Mouse (Mus musculus) CD4-positive helper T cell, adult 2 months (primary cell): ENCODE data around the gene Sdk2.

Experiments
- DNase-seq: peaks from one replicate; pipeline ENCODE4 v3.0.0-alpha.2; 2012; ENCODE audit warnings: low read depth, missing footprints, low spot score

The Sdk2 gene

DNA sequence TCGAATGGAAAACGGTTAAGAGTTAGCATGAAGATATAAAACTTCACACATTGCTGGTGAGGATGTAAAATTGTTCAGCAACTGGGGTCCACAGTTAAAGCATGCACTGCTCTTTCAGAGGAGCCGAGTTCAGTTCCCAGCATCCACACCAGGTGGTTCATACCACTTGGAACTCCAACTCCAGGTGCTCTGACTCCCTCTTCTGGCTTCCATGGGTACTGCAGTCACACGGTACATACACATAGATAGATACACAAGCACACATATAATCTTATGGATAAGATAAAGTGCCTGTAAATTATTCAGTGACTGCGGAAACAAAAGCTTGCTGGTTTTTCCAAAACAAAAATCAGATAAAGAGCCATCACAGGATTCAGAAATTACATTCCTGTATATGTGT is 19.9 kb downstream of the Sdk2 start:
- no peak for DNase-seq

DNA sequence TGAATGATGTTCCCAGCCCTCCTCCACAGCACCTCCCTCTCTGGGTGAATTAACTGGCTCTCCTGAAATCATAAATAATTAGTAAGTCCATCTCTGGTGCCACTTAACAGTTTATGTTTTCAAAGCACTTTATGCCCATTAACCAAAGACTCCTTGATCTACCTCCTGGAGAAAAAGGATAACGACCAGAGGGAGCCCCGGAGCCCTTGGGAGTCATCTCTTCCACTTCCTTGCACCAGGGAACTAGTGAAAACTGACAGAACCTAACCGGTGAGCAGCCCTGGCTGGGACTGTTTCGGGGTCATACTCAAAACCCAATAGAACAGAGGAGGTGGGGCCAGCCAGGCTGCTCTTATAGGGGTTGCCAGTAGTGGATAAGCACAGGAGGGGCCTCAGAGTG is 22.5 kb downstream of the Sdk2 start:
- DNase-seq = no peak

DNA sequence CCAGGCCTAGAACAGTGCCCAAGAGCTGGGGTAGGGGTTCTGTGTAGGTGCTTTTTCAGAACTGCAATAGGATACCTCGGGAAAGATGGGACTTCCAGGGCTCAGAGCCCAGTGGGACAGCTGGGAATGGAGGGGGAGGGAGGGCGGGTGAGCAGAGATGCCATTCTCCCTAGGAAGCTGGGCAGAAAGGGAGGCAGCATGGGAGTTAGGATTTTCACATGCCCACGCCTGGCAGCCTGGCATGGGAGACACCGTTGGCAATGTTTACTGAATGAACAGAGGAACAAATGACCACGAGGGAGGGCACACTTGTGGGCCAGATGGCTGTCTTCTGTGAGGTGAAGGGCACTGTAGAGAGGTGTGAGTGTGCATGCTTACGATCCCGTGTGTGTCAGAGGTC is 23.3 kb downstream of the Sdk2 start:
- DNase-seq = no peak

DNA sequence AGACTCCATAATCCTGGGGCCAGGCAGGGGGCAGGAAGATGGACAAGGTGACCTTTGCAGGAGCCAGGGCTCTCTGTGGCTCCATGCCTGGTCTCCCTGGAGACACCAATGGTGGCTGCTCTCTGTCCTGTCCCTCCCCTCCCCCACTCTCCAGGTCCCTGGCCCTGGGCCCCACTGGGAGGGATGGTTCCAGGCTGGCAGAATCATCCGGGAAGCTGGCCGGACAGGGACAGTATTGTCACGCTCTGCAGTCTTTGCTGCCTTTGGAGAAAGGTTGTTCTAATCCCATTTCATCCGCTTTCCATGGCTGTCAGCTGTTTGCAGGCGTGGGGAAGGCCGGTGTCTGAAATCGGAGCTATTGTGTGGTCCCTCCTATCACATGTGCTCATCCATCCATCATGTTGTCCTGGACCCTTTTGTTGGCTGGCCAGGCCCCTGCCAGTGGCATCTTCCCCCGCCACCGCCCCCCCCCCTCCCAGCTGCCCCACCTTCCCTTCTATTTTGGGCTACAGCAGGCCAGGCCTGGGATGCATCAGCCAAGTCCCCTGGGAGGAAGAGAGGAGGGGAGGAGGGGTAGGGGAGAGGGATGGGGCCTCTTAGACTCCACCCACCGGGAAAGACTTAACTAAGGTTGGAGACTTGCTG is 26.3 kb downstream of the Sdk2 start:
- no peak for DNase-seq

DNA sequence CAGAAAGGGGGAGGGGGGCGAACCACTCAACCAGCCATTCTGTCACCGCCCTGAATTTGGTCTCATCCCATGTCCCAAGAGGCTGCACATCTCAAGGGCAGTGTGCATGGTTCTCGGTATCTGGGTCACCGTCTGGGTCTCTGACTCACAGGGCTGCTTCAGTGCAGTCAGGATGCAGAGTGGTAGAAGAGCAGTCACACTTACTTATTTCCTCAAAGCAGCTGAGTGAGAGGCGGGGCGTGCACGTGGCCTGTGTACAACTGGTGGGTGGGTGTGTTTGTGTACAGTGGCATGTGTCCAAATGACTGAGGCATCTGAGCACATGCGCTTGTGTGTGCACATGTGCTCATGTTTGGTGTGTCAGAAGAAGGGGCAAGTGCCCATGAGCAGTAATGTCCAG is 28.8 kb downstream of the Sdk2 start:
- no peak for DNase-seq

DNA sequence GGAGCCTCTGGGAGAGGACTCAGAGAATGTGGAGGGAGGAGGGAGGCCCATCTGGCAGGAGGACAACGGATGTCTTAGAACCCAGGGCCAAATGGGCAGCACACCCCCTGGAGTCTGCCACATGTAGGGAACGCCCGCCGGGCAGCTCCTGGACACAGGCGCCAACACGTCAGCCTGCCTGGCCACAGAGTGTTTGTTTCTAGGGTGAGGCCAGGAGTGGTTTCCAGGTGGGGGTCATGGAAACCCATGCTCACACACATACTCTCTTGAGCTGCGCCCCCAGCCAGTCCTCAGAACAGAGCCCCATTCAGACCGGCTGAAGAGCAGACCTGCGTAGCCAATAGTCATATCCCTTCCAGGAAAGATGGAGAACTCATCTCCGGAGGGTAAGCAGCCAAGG is 35.4 kb downstream of the Sdk2 start:
- DNase-seq = no peak

DNA sequence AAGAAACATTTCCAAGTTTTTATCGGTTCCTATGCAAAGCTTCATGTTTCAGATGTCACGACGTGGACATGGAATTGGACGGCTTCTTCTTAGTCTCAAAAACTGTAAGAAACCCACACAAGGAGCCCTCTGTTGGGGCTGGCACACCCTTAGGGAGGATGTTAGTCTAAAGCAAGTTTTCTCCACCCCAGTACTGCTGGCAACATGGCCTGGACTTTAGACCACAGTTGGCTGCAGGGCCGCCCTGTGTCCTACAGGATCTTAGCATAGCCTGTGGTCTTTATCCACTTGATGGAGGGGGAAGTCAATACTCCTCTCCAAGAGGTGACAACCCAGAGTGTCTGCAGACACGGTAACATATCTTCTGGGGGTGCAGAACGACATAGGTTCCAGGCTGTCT is 36.6 kb downstream of the Sdk2 start:
- no peak for DNase-seq

DNA sequence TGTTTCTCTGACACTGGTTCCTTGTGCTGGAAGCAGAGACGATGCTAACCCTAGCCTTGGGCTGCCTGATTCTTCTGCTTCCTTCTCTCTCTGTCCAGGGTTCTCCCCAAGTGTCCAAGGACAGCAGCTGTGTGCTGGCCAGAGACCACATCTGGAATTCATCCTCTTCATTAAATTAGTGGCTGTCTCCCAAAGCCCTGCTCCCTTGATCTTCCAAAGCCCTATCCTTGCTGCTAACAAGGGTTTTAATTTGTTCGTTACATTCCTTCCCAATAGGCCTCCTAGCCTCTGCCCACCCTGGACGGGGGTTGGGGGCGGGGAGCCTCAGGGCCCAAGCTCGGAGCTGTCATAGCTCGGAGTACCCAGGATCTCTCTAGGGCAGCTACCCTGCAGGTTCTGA is 38.3 kb downstream of the Sdk2 start:
- no peak for DNase-seq

DNA sequence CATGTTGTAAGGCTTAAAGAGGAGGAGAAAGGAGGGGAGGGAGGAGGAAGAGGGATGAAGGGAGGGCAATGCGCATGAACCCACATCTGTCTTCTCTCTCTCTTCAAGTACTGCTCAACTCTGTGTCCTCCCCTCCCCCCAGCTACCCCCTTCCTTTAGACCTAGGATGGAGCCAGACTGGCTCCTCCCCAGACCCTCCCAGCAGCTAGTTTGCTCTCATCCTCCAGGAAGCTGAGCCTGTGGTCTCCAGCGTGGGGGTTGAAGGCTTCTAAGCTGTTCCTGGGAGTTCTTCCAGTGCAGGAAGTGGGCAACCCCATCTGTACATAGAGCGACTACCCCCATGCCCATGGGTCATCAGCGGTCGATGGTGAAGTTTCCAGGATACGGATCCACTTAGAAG is 38.8 kb downstream of the Sdk2 start:
- no peak for DNase-seq

DNA sequence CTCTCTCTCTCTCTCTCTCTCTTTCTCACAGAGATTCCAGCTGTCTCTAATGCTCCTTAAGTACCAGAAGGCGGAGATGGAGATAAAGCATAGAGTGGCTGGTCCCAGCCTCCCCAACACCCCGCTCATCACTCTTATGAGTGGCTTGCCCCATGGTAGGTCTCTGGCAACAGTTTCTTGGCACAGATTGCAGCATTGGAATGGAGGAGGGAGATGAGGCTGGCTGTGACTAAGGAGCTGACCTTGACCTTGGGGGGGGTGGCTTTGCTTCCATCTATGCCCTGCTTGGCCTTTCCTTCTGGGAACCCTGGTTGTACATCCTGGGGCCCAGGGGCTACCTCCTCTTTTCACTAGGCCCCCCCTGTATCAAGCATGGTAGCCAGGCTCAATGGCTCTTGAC is 41.8 kb downstream of the Sdk2 start:
- DNase-seq = no peak

DNA sequence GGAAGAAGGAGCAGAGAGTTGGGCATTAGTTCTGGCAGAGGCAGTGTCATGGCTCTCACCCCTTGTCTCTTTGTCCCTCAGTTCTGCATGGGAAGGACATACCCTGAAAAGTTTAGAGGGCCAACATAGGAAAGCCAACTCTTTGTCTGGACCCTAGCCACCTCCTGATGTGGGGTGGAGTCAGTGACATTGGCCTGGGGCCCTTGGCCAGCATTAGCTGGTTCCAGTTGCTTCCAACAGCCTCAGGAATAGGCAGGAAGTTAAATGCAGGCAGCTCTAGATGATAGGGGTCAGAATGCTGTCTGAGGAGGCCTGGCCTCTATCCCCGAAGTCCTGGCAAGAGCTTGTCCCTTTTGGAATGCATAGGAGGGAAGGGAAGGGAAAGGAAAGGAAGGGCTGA is 42.9 kb downstream of the Sdk2 start:
- no peak for DNase-seq

DNA sequence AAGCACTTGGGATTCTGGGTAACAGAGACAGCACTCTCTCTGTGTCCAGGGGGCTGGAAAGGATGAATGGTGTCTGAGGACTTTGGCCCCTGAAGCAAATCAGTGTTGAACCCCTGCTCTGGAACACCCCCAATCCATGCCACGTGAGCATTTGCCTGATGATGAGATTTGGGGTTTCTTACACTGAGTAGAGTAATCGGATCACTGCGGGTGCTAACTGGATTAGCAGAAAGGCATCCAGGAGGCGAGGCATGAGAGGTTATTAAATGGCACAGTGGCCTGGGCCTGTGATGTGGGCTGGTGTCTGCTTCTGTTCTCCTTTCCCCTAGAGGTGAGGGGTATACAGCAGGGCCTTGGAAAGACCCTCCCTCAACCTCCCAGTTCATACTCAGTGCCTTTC is 44.7 kb downstream of the Sdk2 start:
- no peak for DNase-seq

DNA sequence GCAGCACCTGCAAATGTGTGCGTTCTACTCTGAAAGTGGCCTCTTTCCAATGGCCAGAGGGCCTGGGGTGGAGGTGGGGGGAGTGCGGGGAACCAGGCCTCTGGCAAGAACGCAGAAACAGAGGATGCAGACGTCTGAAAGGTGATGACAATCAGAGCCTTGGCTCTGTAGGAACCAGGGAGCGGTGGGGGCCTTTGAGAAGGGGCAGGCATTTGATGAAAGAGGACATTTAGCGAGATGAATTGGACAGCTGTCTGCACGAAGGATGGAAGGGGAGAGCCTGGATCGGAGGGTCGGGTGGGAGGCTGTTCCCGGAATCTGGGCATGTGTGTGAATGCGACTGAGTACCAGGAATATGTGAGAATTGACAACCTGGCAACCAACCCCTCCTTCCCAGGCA is 47.8 kb downstream of the Sdk2 start:
- DNase-seq = no peak

DNA sequence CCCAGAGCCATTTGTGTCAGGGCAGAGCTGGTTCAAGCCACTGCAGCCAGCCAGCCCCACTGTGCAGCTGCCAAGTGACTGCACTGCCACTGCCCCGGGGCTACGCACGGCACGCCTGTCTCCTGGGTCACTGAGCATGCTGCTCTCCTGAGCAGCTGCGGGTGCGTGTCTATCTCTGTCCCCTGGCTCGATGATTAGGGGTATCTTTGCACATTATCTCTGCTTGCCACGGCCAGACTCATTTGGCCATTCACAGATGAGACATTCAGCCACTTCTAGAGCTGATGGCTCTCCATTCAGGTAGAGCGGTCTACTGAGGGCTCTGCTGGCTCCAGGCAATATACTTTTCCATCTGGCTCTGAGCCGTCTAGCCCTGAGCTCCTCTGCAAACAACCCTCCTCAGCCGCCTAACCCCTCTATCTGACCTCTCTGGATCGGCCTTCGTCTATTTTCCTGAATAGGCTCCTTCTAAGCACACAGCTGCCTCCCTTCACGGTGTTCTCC is 49.9 kb downstream of the Sdk2 start:
- no peak for DNase-seq

DNA sequence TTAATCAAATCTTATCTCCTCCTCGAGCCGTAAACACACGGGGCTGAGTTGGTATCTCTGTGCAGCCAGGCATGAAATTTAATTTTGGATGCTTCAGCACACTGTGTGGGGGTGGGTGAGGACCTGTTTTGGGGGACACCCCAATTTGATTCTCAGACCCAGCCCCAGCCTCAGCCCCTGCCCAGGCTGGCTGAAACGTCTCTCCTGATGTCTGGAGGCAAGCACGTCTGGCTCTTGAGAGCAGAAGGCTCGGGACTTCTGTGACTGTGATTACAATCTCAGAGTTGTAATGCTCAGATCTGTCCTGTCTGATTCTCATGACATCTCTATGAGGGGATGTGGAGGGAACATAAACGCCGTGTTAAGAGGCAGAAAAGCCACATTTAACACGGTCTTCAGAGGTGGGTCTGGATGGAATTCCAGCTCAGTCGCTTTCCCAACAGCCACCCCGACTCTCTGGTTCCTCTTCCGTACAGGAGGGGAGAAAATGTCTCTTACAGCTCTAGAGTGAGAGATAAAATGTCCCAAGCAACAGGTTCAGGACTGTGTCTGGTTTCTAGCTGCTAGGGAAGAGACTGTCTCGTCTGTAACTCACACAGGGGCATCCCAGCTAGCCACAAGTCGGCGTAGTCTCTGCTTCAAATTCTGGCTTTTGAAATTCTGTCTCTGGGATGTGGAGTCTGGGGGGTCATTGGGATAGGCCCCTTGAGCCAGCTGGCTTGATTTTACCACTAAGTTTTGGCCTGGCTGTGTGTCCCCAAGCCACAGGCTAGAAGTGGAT is 50.5 kb downstream of the Sdk2 start:
- no peak for DNase-seq

DNA sequence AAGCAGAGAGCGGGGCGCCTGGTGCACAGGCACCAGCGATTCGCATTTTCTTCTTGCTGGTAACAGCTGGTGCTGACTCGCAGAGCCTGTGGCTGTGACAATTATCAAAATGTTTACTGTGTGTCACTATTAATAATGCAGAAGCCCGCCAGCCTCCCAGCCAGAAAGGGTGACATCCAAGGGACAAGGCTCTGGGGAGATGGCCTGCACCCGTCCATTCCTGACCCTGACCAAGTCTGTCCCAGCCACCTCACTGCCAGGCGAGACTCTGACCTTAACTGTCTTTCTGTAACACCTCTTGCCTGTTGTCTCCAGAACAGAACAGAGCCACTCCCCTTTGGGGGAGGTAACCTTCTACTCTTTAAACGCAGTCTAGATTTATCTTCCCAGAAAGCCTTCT is 55.3 kb downstream of the Sdk2 start:
- no peak for DNase-seq

DNA sequence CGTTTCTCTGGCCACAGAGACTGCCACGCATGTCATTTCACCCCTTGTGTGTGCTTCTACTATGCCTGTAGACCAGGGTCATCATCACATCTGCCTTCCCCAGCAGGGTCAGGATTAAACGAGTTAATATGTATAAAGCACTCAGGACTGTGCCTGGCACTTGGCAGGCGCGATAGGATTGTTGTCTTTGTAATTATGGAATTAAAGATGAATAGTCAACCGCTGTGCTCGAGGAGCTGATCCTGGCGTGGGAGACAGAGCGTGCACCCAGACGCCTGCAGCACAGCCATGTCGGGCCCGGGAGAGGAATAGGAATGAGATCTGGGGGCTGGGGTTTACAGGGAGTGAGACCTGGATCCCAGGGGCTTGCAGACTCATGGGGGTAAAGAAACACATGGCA is 61.0 kb downstream of the Sdk2 start:
- no peak for DNase-seq

DNA sequence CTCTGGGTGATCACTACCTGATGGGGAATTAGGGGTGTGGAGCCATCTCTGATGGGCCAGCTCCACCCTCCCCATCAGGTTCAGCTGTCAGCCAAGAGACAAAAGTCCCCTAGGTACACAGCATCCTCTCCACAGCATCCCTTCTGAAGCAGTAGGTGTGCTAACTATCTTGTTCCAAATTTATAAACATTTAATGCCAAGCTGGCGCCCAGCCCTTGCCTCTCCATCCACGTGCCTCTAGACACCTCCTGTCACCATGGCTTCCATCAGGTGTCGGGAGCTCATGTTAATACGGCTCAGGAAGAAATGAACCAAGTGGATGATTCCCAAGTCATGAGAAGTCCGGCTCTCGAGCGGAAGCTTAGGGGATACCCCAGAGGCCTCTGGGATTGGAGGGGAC is 62.2 kb downstream of the Sdk2 start:
- no peak for DNase-seq

DNA sequence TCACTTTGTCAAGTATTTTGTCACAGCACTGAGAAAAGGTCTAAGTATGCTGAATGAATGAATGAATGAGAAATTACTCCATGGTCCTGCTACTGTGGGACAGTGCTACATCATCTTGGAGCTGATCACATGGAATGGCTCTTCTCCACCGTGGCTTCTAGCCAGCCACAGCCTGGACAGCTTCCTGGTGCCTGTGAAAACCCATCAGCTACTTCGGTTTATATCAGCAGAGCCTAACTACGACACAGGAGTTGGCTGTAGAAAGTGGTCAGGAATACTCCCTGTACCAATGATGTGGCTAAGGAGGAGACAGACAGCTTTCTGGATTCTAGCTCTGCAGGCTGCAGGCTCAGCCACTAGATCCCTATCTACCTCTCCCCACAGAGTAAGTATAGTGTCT is 63.7 kb downstream of the Sdk2 start:
- no peak for DNase-seq

DNA sequence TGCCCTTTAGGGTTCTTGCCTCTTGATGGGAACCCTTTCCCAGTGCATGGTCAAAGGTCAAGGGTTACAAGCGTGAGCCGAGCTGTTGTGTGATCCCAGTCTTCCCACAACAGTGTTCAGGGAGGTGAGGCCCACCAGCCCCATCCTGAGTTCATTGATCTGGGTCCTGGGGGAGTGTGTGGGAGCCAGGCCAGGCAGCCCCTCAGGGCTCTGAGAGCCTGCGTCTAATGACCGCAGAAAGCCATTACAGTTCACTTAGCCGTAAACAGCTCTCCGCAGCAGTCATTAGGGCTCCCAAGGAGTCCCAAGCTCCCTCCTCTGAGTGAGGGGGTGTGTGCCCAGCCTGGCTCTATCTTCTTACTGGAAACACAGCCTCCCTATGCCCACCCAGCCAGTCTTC is 66.8 kb downstream of the Sdk2 start:
- no peak for DNase-seq

DNA sequence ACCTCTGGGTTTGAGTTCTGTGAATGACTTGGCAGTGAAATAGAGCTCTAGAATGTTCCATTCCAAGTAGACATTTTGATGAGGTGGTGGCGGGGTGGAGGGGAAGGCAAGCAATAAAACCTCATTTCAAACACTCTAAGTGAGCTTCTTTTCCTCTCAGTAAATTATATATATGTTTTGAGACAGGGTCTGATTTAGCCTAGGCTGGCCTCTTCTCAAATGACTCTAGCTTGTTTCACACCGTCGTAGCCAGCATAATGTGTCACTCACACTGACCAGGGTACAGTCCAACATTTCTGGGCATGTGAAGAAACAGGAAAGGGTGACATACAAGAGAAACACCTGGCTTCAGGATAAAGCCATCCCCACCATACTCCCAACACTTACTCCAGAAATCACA is 68.1 kb downstream of the Sdk2 start:
- no peak for DNase-seq

DNA sequence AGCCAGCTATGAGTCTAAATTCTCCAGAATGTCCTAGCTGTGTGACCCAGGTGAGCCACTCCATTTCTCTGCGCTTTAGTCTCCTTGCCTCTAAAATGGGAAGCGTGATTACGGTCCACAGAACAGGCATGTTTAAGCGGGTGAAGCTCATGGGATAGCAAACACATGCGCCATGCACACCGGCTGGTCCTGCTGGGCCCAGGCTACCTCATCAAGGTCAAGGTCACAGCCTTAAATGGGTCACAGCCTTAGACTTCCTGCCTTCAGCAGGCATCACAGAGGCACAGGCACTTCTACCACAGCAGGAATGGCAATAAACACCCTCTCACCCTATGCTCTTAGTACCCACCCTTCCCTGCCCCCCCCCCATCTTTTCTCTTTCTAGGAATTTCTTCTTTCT is 72.9 kb downstream of the Sdk2 start:
- no peak for DNase-seq

DNA sequence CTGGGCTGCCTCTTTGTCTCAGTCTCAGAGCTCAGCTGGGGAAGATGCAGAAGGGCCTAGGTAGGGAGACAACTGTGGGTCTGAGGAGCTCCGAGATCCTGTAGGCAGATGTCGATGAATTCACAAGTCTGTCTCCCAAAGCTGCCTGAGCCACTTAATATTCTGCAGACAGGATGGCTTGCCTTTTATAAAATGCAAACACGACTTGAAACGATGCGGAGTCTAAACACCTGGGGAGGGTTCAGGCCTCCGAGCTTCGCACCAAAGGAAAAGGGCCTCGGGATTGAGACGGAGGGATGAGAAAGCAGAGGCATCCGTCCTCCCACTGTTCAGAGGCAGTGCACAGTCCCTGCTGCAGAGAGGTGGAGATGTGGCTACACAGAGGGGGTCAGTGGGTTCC is 74.0 kb downstream of the Sdk2 start:
- DNase-seq = no peak

DNA sequence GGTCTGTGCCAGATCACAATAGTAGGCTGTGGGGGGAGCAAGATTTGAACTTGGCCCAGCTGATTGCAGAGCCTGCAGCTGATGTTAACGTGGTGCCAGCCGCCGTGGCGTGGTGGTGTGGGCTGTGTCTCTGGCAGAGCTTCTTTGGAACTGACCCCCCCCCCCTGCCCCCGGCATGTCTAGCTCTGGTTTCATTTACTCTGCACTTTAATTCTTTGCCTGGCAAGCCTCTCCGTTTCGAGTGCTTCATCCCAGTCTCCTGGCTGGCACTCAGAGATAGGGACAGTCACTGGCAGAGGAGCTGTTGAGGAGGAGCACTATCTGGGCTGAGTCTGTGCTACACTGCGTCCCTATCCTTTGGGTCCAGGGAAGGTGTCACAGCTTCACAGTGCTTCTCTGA is 75.0 kb downstream of the Sdk2 start:
- DNase-seq = no peak
